Mouse (Mus musculus) midbrain, postnatal 0 days (tissue): ENCODE measurements at regions not wholly inside any gene's neighbourhood (a gene's known extent, or its start where the extent isn't known, plus 50 kb on each side); places are given as distances from the start of the nearest gene placed in this dataset.

ENCODE experiments used
- ATAC-seq: fragments of 200-750 bp; cut with Nextera tagmentation; 2 replicates; pipeline ENCODE4 v1.8.0; 2017; ENCODE audit warnings: moderate number of reproducible peaks, mild to moderate bottlenecking, moderate TSS enrichment, moderate library complexity; ENCODE audit not compliant: low FRiP score
- DNase-seq: peaks from one replicate; pipeline ENCODE4 v3.0.0-alpha.2; 2015; ENCODE audit warnings: low spot score
- H3K27ac ChIP-seq: fragments of 300-500 bp; sonication (generic); 2 replicates; pipeline ENCODE4 v1.5.1; 2014; ENCODE audit warnings: low read depth, mild to moderate bottlenecking, low read length, mixed read lengths
- H3K27me3 ChIP-seq: fragments of 300-500 bp; sonication (generic); 2 replicates; pipeline ENCODE4 v1.6.1; 2014; ENCODE audit warnings: low read length, control low read depth, mixed read lengths; ENCODE audit not compliant: insufficient read depth
- H3K36me3 ChIP-seq: fragments of 300-500 bp; sonication (generic); 2 replicates; pipeline ENCODE4 v1.6.1; 2014; ENCODE audit warnings: low read length, control low read depth, mixed read lengths; ENCODE audit not compliant: insufficient read depth
- H3K4me1 ChIP-seq: fragments of 300-500 bp; sonication (generic); 2 replicates; pipeline ENCODE4 v1.6.1; 2014; ENCODE audit warnings: mild to moderate bottlenecking, control low read depth, antibody characterized with exemption, low read length, mixed read lengths; ENCODE audit not compliant: insufficient read depth
- H3K4me2 ChIP-seq: fragments of 300-500 bp; sonication (generic); 2 replicates; pipeline ENCODE4 v1.6.1; 2014; ENCODE audit warnings: low read depth, mild to moderate bottlenecking, low read length, mixed read lengths; ENCODE audit not compliant: poor library complexity, severe bottlenecking
- H3K4me3 ChIP-seq: fragments of 300-500 bp; sonication (generic); 2 replicates; pipeline ENCODE4 v1.5.1; 2014; ENCODE audit warnings: low read depth, mild to moderate bottlenecking, low read length, moderate library complexity
- H3K9ac ChIP-seq: fragments of 300-500 bp; sonication (generic); replicated peaks from 2 replicates; pipeline ENCODE4 v1.6.1; 2014; ENCODE audit warnings: mild to moderate bottlenecking, low read length, moderate library complexity, mixed read lengths; ENCODE audit not compliant: poor library complexity, severe bottlenecking
- H3K9me3 ChIP-seq: fragments of 300-500 bp; sonication (generic); 2 replicates; pipeline ENCODE4 v1.6.1; 2016; ENCODE audit warnings: low read length, control low read depth
- CTCF ChIP-seq: IDR thresholded peaks from 2 replicates; pipeline ENCODE4 v1.5.1; 2016; ENCODE audit warnings: antibody characterized with exemption, mild to moderate bottlenecking
- WGBS: fragments of 180-500 bp; shearing (Covaris S2); extraction: QIAGEN DNeasy Blood & Tissue Kit; methylation state at CpG from one replicate; pipeline ENCODE4 v1.1.7; 2014; 5-methylcytosine and 5-hydroxymethylcytosine counted together

DNA sequence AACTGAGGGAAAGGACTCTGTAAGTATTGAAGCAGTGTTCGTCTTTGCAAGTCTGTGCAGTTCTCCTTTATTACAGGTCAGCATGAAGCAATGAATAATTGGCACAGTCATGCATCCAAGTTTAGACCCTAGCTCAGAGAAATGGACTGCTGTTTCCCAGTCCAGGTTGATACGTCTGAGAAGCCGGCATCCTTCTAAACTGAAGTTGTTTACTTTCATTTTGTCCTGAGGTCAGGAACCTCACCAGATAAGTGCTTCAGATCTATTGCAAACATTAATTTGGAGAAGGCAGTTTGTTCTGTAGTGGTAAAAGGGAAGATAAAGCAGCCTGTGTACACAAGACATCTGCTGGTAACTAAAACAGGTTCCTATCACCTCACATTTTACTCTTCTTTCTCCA lies 1165.6 kb upstream of the Tenm4 start:
- TF ChIP-seq CTCF = no peak
- DNase-seq (no peak), ATAC-seq (no peak)
- no peak overlapping the region for H3K4me3 ChIP-seq
- H3K36me3 ChIP-seq = no peaks in the 10 kb centered on the region
- 56% methylated on average over 3 of the region's 3 CpGs for WGBS
- no peak overlapping the region for H3K27ac ChIP-seq
- H3K27me3 ChIP-seq = no peaks in the 10 kb centered on the region
- no peak overlapping the region for H3K9ac ChIP-seq
- no peaks in the 10 kb centered on the region for H3K4me1 ChIP-seq
- no peaks in the 10 kb centered on the region for H3K9me3 ChIP-seq
- no peak overlapping the region for H3K4me2 ChIP-seq

DNA sequence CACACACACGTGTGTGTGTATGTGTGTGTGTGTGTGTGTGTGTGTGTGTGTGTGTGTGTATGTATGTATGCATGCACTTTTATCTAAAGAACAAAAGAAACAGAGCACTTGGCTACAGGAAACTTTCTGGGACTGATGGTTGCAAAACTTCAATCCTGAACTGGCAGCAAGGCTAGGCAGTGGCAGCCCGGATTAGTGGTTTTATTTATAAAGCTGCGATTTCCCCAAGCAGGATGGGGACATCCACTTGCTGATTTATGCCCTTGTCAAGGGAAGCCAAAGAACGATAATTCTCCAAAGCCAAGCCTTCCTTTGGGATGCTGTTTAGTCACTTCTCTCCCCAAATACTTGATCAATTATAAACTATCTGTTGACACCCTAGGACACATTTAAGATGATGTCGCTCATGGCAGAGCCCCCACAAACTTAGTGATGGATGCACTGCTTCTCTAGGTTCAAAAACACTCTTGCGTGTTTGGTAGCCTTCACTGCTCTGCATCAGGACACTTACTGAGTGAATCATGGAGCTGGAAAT lies 1162.1 kb upstream of the Tenm4 start:
- no peak for TF ChIP-seq CTCF
- WGBS = 79% methylated on average over 6 of the region's 6 CpGs
- no peak for DNase-seq

DNA sequence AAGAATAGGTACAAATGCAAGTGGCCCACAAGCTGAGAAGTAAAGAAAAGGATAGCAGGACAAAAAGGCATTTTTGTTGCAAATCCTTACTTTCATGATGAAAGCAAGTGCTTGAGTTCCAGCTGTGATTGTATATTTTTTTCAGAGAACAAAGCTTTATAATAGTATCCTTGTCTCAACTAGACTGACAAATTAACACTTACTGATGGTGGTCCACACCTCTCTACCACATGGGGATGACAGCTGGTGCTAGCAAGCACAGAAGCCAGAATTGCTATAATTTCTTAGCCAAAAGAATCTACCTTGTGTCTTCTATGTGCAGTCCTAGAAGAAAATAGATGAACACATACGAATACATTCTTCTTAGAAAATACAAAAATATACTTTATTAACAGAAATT lies 1150.8 kb upstream of the Tenm4 start:
- 80% methylated on average over 1 of the region's 1 CpGs for WGBS
- no peak overlapping the region for H3K4me3 ChIP-seq
- no peak for TF ChIP-seq CTCF
- H3K27me3 ChIP-seq = no peaks in the 10 kb centered on the region
- no peaks in the 10 kb centered on the region for H3K9me3 ChIP-seq
- H3K36me3 ChIP-seq = no peaks in the 10 kb centered on the region
- H3K4me1 ChIP-seq = no peaks in the 10 kb centered on the region
- no peak for ATAC-seq
- H3K27ac ChIP-seq = no peak overlapping the region
- no peak for DNase-seq
- H3K9ac ChIP-seq = no peak overlapping the region
- no peak overlapping the region for H3K4me2 ChIP-seq

More for the DNA sequence above, 1162.1 kb upstream of the Tenm4 start:
- ATAC-seq = no peak
- Histone ChIP-seq H3K27me3 (no peaks in the 10 kb centered on the region), H3K4me2 (no peak overlapping the region), H3K27ac (no peak overlapping the region), H3K4me1 (no peaks in the 10 kb centered on the region), H3K4me3 (no peak overlapping the region), H3K9ac (no peak overlapping the region), H3K36me3 (no peaks in the 10 kb centered on the region), H3K9me3 (no peaks in the 10 kb centered on the region)

DNA sequence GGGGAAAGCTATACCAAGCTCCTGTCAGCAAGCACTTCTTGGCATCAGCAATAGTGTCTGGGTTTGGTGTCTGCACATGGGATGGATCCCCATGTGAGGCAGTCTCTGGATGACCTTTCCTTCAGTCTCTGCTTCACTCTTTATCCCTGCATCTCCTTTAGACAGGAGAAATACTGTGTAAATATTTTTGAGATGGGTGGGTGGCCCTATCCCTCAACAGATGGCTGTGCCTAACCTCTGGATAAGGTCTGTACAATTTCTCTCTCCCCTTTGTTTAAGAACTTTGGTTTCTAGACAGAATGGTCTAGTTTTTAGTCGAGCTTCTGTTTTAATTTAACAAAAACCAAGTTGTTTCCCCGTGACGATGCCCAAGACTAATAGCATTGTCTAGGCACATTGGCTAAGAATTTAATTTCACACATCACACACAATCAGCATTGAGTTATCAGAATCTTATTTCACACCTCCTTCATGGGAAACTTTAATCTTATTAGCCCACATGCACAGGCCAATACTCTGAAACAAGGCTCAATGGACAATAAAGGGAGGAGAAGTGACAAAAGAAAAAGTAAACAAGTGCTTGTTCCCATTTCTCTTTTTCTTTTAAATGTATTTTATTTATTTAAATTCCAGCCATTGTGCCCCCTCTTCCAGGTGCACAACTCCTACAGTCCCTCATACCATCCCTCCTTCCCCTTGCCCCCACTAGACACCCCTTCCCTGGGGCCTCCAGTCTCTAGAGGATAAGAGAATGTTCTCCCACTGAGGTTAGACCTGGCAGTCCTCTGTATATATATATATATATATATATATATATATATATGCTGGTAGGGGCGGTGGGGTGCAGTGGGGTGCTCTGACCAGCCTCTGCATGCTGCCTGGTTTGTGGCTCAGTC lies 1142.9 kb upstream of the Tenm4 start:
- Histone ChIP-seq H3K9ac (no peak overlapping the region), H3K4me1 (no peaks in the 10 kb centered on the region), H3K27ac (no peak overlapping the region), H3K4me3 (no peak overlapping the region), H3K9me3 (no peaks in the 10 kb centered on the region), H3K36me3 (no peaks in the 10 kb centered on the region), H3K27me3 (no peaks in the 10 kb centered on the region), H3K4me2 (no peak overlapping the region)
- ATAC-seq = no peak
- 36% methylated on average over 4 of the region's 4 CpGs for WGBS
- DNase-seq = no peak
- no peak for TF ChIP-seq CTCF
